ENCODE assay signal across 8 mouse cellular contexts in the genomic region with DNA sequence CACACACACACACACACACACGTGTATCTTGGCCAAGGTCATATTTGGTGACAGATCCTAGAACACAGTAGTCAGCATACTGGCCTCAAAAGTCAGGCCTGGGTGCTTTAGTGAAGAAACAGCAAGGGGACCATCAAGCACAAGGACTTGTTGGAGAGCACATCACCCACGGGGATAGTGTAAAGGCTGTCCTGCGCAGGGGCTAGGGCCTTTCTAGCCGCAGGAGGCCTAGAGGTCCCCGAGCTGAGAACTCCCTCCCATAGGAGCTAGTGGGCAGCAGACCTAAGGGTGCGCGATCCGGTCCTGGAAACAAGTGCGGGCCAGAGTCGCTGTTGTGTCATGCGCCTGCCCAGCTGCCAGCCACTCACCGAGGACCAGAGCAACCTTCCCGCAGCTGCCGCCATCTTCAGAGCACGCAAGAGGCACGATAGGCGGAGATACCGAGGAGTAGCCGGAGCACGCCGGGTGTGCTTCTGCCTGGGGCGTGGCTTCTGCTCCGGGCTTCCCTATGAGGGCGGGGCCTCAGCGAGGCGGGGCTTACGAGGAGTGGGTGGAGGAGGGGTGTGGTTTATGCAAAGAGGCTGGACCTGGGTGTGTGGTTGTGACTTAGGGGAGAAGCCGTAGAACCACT. TPM values are rescaled to one million over a fixed set of nuclear protein-coding genes. Genes with fewer than 3 reads are reported as not detected.
DNase-seq lines count a peak whose midpoint lies in the region; ATAC-seq and TF ChIP-seq lines count a peak whose summit lies in the region.

Gene Prdx3, minus strand, starts transcription at position 493 of the 631 bp plus-strand sequence.

- peaks cover 22% of the 10 kb centered on the region for H3K4me1 ChIP-seq in E14TG2a.4 (replicated peaks; ENCODE audit: low read depth, low read length)
- peaks cover 14% of the 10 kb centered on the region for H3K4me1 ChIP-seq in forebrain, embryonic 13.5 days
- peaks cover 26% of the 10 kb centered on the region for H3K4me1 ChIP-seq in liver, postnatal 0 days (ENCODE audit: insufficient read depth)
- 0 out of 2 replicates have a peak, but pooled peaks cover 3% of the 10 kb centered on the region for H3K4me1 ChIP-seq in neural tube, embryonic 14.5 days (ENCODE audit: control insufficient read depth, insufficient read depth, low read length)

- H3K27ac ChIP-seq in forebrain, embryonic 13.5 days, result peak within 1 kb of the TSS; percentile 48; the same call in 1 of the 2 replicates
- peak within 1 kb of the TSS; percentile 97 for H3K27ac ChIP-seq in liver, postnatal 0 days (ENCODE audit: low read depth)
- H3K27ac ChIP-seq in neural tube, embryonic 14.5 days (ENCODE audit: low read depth, low read length), result peak within 1 kb of the TSS; percentile 80

- TF ChIP-seq CTCF in E14TG2a.4 (conservative IDR thresholded peaks at IDR 0.05; ENCODE audit: low read length), result no peak
- peak; percentile 16; the same call in 1 of the 2 replicates for TF ChIP-seq CTCF in liver, postnatal 0 days (IDR thresholded peaks at IDR 0.05; ENCODE audit: low read depth)

- peak; percentile 99 for ATAC-seq in forebrain, embryonic 13.5 days
- peak; percentile 98 for ATAC-seq in liver, postnatal 0 days
- ATAC-seq in neural tube, embryonic 14.5 days (ENCODE audit: low read depth), result peak; percentile 98

- peaks cover 36% of the 10 kb centered on the region for H3K36me3 ChIP-seq in E14TG2a.4 (ENCODE audit: insufficient read depth, low read length)
- H3K36me3 ChIP-seq in forebrain, embryonic 13.5 days (ENCODE audit: poor library complexity, severe bottlenecking), result peaks cover 5% of the 10 kb centered on the region
- H3K36me3 ChIP-seq in liver, postnatal 0 days (replicated peaks; ENCODE audit: insufficient read depth, low read length), result peaks cover 21% of the 10 kb centered on the region
- H3K36me3 ChIP-seq in neural tube, embryonic 14.5 days (ENCODE audit: control insufficient read depth, insufficient read depth, low read length), result 0 out of 2 replicates have a peak, but pooled peaks cover 5% of the 10 kb centered on the region

- intact Hi-C loops in heart, postnatal 10 days (cut with DNase I), result no loop called here

- no peaks in the 10 kb centered on the region for H3K9me3 ChIP-seq in E14TG2a.4 (ENCODE audit: low read length)
- H3K9me3 ChIP-seq in forebrain, embryonic 13.5 days (replicated peaks), result no peaks in the 10 kb centered on the region
- no peaks in the 10 kb centered on the region for H3K9me3 ChIP-seq in liver, postnatal 0 days (ENCODE audit: low read length)
- H3K9me3 ChIP-seq in neural tube, embryonic 14.5 days (ENCODE audit: control insufficient read depth, low read length), result no peaks in the 10 kb centered on the region

- H3K27me3 ChIP-seq in E14TG2a.4 (ENCODE audit: insufficient read depth, low read length), result no peaks in the 10 kb centered on the region
- H3K27me3 ChIP-seq in forebrain, embryonic 13.5 days, result no peaks in the 10 kb centered on the region
- no peaks in the 10 kb centered on the region for H3K27me3 ChIP-seq in liver, postnatal 0 days (ENCODE audit: insufficient read depth, low read length)
- H3K27me3 ChIP-seq in neural tube, embryonic 14.5 days (ENCODE audit: control insufficient read depth, insufficient read depth, low read length), result no peaks in the 10 kb centered on the region

- TF ChIP-seq EP300 in liver, postnatal 0 days (IDR thresholded peaks at IDR 0.05; ENCODE audit: low read depth), result no peak

- DNase-seq in c-Kit-positive CD71-positive TER-119-positive erythroid progenitor cells, embryonic 14.5 days (ENCODE audit: low spot score), result peak; percentile 97
- DNase-seq in heart, postnatal 10 days, result peak; percentile 98
- peak; percentile 87 for DNase-seq in large intestine, adult 2 months (ENCODE audit: low read depth, low spot score)
- DNase-seq in liver, postnatal 0 days, result peak; percentile 99
- peak; percentile 98 for DNase-seq in testis, postnatal 10 days (ENCODE audit: low spot score)

- peak within 1 kb of the TSS; percentile 88 for H3K4me3 ChIP-seq in E14TG2a.4 (replicated peaks; ENCODE audit: low read length)
- peak within 1 kb of the TSS; percentile 56 for H3K4me3 ChIP-seq in forebrain, embryonic 13.5 days
- peak within 1 kb of the TSS; percentile 87 for H3K4me3 ChIP-seq in liver, postnatal 0 days (ENCODE audit: low read depth, low read length)
- H3K4me3 ChIP-seq in neural tube, embryonic 14.5 days (ENCODE audit: low read depth, low read length), result peak within 1 kb of the TSS; percentile 58

- H3K4me2 ChIP-seq in forebrain, embryonic 13.5 days, result peak within 1 kb of the TSS; percentile 69
- H3K4me2 ChIP-seq in liver, postnatal 0 days (ENCODE audit: low read depth, low read length), result peak within 1 kb of the TSS; percentile 84
- peak within 1 kb of the TSS; percentile 64 for H3K4me2 ChIP-seq in neural tube, embryonic 14.5 days (ENCODE audit: low read depth, low read length)

- under 1% methylated on average over 28 of the region's 28 CpGs for WGBS in forebrain, embryonic 13.5 days
- WGBS in large intestine, adult 2 months, result under 1% methylated on average over 28 of the region's 28 CpGs
- WGBS in liver, postnatal 0 days (ENCODE audit: insufficient replicate concordance), result under 1% methylated on average over 27 of the region's 28 CpGs
- under 1% methylated on average over 28 of the region's 28 CpGs for WGBS in neural tube, embryonic 14.5 days

- peak within 1 kb of the TSS; percentile 73 for H3K9ac ChIP-seq in forebrain, embryonic 13.5 days
- peak within 1 kb of the TSS; percentile 91 for H3K9ac ChIP-seq in liver, postnatal 0 days (replicated peaks)
- H3K9ac ChIP-seq in neural tube, embryonic 14.5 days (replicated peaks; ENCODE audit: low read depth, low read length), result peak within 1 kb of the TSS; percentile 63

RNA-seq across cellular contexts. Expression of gene Prdx3, which starts in this region (rescaled TPM):
- polyA plus RNA-seq in forebrain, embryonic 13.5 days (2015; fragmentation: Nextera tagmentation; extraction: Ambion mirVana), result 81.2 and 81.4 TPM in 2 replicates
- 100 to 1,000 TPM; 248 to 255 TPM for total RNA-seq in heart, postnatal 10 days (2021)
- 120 and 121 TPM in 2 replicates for polyA plus RNA-seq in large intestine, adult 2 months (2012; rRNA removed)
- polyA plus RNA-seq in liver, postnatal 0 days (2015; fragmentation: Nextera tagmentation; extraction: Ambion mirVana), result 171 and 182 TPM in 2 replicates
- polyA plus RNA-seq in neural tube, embryonic 14.5 days (2014; fragmentation: Nextera tagmentation; extraction: Ambion mirVana), result 127 and 135 TPM in 2 replicates

Comparison
In these comparisons a context has a peak if more than half of its experiments do, and no peak if none do; other contexts are left out.
1. Peak in every context shown above with its lines: DNase-seq, ATAC-seq, H3K4me3 ChIP-seq and H3K27ac ChIP-seq.